Mouse (Mus musculus): ENCODE results near the gene Gm8104.
"Not testable (repeated sequence)": the region's sequence is repeated elsewhere in the genome, so short reads cannot be mapped to it uniquely, and the experiment has no call there.

The Gm8104 gene

DNA sequence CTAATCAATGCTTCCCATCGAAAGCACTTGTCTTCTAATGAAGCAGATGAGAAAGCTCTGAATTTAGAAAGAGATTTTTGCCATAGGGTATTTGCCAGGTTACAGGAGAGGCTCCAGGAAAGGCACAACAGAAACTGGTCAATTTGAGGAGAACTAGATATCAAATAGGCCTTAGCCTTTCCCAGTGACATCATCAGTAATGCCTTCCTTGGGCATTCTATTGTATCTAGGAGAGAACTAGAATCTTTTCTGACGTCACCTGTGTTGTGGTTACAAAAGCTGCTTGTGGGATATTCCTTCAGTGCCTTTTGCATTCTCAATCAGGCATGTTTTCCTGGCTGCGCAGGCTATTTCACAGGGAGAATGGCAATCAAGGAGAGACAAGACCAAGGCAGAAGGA, at the start of gene Gm8104:
Gene Gm8104 (plus strand): TSS at position 301 of the 400 bp plus-strand sequence.
- DNase-seq, result not testable (repeated sequence)

DNA sequence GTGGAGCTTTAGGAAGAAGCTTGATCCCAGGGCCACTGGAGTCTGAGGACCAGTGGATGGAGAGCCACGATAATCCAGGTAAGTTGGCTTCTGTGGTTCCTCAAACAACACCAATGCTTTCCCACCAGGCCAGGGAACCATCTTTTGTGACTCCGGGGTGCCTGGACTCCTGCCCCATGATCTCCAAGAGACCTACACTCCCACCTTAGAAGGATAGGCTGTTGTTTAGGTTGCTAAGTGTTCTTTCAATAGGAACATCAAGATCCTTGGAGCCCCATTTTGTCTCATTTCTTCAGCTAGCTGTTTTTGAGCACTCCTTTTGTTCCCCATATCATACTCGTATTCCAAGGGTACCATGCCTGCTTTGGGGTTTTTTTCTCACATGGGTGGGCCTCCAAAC, 42.3 kb upstream of the Gm8104 start:
- not testable (repeated sequence) for DNase-seq

DNA sequence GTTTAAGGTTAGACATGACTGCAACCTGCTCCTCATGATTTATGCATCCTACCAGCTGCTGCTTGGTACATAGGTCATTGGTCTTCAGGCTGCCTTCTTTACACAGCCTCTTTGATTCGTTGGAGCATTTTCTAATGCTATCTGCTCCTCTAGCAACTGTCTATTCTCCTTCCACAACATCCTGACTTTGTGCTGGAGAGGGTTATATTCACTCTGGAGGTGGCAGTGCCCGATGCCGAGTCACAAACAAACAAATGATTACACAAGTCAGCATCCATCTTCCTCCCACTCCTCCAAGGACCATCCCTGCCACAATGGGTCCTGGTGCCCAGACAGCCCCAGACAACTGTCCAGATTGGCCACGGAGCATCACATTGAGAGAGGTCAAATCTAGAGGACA, 40.2 kb upstream of the Gm8104 start:
- DNase-seq, result not testable (repeated sequence)

DNA sequence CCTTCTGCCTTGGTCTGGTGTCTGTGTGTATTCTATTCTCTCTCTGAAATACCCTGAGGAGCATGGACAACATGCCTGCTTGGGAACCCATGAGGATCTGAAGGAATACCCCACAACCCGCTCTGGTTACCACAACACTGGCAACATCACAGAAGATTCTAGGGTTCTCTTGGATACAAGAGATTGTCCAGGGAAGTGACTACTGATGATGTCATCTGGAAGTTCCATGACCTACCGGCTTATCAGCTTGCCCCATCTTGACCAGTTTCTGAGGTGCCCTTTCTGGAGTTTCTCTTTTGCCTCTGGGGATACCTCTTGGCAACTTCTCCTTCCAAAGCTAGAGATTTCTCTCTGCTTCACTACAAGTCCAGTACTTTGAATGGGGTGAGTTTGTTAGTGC, 23.9 kb upstream of the Gm8104 start, which contains the start of gene Gm8094:
Gene Gm8094 (minus strand): TSS at position 101 of the 400 bp plus-strand sequence.
- DNase-seq, result not testable (repeated sequence)

DNA sequence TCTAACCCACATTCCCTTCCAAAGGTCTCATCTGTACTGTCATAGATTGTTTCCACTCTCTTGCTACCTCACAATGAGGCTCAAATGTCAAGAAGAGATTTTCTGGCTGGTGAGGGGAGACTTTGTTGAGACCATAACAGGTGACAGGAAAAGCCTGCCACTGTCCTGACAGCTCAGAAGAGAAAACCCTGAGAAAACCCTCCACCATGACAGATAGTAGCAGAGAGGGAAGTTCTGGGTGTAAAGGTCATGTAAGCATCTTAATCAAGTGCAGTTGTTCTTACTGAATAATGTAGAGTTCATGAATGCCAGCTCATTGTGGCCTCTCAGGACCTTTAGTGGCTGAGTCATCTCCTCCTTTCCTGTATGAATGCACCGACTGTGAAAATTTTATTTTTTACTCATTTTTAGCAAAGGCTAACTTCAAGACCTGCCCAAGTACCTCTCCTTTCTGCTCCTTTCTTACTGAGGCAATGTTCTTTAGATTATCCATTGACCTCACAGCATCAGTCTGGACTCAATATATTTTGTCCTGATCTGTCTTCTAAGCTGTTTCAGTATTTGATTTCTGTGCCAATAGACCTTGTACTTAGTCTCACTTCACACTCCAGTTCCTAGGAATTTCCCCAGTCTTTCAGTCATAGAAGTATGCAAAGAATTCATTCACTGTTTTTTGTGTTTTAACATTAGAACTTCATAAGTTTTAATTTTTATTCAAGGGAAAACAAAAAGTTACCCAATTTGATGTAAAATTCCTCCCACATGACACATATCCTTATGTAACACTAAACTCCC, 15.3 kb upstream of the Gm8104 start:
- not testable (repeated sequence) for DNase-seq

DNA sequence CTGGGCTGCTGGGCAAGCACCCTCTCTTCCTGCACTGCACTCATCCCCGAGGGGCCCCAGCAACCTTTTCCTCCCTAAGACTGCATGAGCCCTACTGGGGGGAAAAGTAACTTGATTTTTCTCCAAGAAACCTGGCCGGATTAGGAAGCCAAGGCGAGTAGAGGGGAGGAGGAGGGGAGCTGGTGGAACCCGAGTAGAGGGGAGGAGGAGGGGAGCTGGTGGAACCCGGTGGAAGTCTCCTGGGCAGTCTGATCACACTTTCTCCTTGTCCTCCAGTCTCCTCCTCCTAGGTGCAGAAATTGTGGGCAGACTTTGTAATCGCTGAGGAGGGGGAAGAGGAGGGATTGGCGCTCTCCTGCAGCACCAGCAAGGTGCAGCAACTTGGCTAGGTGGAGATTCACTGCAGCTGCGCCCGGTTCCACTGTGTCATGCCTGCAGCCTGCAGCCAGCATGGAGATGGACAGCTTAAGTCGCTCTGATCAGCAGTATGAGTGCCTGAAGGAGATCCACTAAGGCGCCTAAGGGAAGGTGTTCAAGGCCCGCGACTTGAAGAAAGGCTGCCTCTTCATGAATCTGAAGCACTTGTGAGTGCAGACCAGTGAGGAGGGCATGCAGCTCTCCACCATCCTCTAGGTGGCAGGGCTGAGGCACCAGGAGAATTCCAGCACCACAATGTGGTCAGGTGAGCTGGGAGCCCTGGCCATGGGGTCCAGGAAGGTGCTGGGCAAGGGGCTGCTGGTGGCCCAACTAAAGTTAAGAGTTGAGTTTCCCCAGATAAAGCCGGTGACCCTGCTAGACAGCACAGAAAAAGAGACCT, 11.1 kb upstream of the Gm8104 start:
- not testable (repeated sequence) for DNase-seq

DNA sequence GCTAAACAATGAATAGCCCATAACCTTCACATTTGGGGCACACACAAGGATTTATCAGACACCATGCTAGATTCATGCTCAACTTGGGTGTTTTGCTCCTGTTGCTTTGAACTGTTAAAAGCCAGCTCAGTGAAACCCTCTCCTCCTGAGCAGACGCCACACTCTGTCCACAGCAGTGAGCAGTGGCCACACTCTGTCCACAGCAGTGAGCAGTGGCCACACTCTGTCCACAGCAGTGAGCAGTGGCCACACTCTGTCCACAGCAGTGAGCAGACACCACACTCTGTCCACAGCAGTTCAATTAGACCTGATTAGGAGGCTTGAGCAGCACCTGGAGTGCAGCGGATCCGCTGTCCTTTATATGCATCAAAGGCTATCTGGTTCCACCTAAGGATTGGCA, 19.3 kb downstream of the Gm8104 start:
- DNase-seq, result not testable (repeated sequence)

DNA sequence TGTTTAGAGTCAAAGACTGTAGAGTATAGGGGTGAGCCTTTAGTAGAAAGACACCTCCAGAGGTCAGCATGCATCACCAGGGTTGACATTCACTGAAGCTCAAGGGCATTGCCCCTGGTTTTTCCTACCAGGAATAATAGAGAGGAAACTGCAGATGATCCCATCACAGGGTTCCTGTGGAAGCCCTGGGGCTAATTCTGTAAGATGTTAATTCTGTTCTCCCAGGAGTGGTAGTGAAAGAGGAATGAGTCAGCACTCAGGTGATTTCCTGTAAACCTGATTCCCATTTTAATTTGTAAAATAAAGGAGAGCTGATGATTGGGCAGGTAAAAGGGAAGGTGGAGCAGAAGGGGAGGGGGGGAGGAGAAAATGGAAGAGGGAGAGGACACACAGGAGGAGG, 25.9 kb downstream of the Gm8104 start:
- DNase-seq, result not testable (repeated sequence)

Data from thymus, postnatal 14 days (tissue).